Mouse (Mus musculus) forebrain, embryonic 14.5 days (tissue): ENCODE measurements around the gene Spon1. TPM values are rescaled to one million over a fixed set of nuclear protein-coding genes. Genes with fewer than 3 reads are reported as not detected.

Experiments
- ATAC-seq: fragments of 200-750 bp; cut with Nextera tagmentation; 2 replicates; pipeline ENCODE4 v1.8.0; 2017; ENCODE audit warnings: mild to moderate bottlenecking, moderate library complexity
- DNase-seq: peaks from one replicate; pipeline ENCODE4 v3.0.0-alpha.2; 2015; ENCODE audit warnings: low spot score
- H3K27ac ChIP-seq: fragments of 300-500 bp; sonication (generic); 2 replicates; pipeline ENCODE4 v1.5.1; 2014; ENCODE audit warnings: low read depth, mild to moderate bottlenecking, control low read depth, low read length, moderate library complexity
- H3K27me3 ChIP-seq: fragments of 300-500 bp; sonication (generic); replicated peaks from 2 replicates; pipeline ENCODE4 v1.6.1; 2014; ENCODE audit warnings: low read length, control low read depth, mixed read lengths; ENCODE audit not compliant: control insufficient read depth, insufficient read depth
- H3K36me3 ChIP-seq: fragments of 300-500 bp; sonication (generic); 2 replicates; pipeline ENCODE4 v1.6.1; 2014; ENCODE audit warnings: low read length, control low read depth; ENCODE audit not compliant: control insufficient read depth, insufficient read depth
- H3K4me1 ChIP-seq: fragments of 300-500 bp; sonication (generic); 2 replicates; pipeline ENCODE4 v1.6.1; 2014; ENCODE audit warnings: antibody characterized with exemption, low read length, control low read depth; ENCODE audit not compliant: control insufficient read depth, insufficient read depth
- H3K4me2 ChIP-seq: fragments of 300-500 bp; sonication (generic); 2 replicates; pipeline ENCODE4 v1.6.1; 2014; ENCODE audit warnings: mild to moderate bottlenecking, control low read depth, low read length
- H3K4me3 ChIP-seq: fragments of 300-500 bp; sonication (generic); 2 replicates; pipeline ENCODE4 v1.5.1; 2014; ENCODE audit warnings: low read depth, low read length, control low read depth
- H3K9ac ChIP-seq: fragments of 300-500 bp; sonication (generic); 2 replicates; pipeline ENCODE4 v1.6.1; 2014; ENCODE audit warnings: mild to moderate bottlenecking, low read length, control low read depth, moderate library complexity
- H3K9me3 ChIP-seq: fragments of 300-500 bp; sonication (generic); replicated peaks from 2 replicates; pipeline ENCODE4 v1.6.1; 2016; ENCODE audit warnings: low read length, control low read depth, mixed read lengths; ENCODE audit not compliant: control insufficient read depth
- WGBS: fragments of 180-500 bp; shearing (Covaris S2); extraction: QIAGEN DNeasy Blood & Tissue Kit; methylation state at CpG from one replicate; pipeline ENCODE4 v1.1.7; 2014; 5-methylcytosine and 5-hydroxymethylcytosine counted together
- polyA plus RNA-seq: library from polyadenylated mRNA; unstranded; fragments of >200 nt; fragmentation: Nextera tagmentation; extraction: Ambion mirVana; gene quantifications from 2 replicates; pipeline ENCODE4 v1.2.1, GENCODE M21; 2014

Gene Spon1
- polyA plus RNA-seq, 1 experiment from 2014 or later = 10.4 TPM

DNA sequence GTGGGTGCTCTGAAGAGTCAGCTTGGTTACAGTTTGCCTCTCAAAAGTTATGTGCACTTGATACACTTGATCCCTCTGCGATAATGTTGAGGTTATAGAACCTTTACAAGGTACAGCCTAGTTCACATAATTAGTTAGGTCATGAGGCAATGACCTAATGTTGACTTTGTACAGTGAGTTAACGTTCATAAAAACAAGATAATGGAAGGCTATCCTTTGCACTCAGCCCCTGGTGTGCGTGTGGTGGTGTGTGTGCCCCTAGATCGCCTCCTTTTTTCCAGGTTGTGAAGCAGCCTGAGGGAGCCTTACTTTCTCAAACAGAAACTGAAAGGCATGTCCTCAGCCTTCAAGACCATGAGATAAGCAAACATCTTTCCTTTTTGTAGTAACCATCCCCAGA, 31.3 kb downstream of the Spon1 start:
- H3K4me2 ChIP-seq = no peak overlapping the region
- no peak overlapping the region for H3K27ac ChIP-seq
- ATAC-seq (no peak), DNase-seq (no peak)
- WGBS = 93% methylated on average over 4 of the region's 4 CpGs
- H3K9ac ChIP-seq = no peak overlapping the region
- H3K4me3 ChIP-seq = no peak overlapping the region
- H3K9me3 ChIP-seq = no peaks in the 10 kb centered on the region
- no peaks in the 10 kb centered on the region for H3K36me3 ChIP-seq
- no peaks in the 10 kb centered on the region for H3K27me3 ChIP-seq
- no peaks in the 10 kb centered on the region for H3K4me1 ChIP-seq

DNA sequence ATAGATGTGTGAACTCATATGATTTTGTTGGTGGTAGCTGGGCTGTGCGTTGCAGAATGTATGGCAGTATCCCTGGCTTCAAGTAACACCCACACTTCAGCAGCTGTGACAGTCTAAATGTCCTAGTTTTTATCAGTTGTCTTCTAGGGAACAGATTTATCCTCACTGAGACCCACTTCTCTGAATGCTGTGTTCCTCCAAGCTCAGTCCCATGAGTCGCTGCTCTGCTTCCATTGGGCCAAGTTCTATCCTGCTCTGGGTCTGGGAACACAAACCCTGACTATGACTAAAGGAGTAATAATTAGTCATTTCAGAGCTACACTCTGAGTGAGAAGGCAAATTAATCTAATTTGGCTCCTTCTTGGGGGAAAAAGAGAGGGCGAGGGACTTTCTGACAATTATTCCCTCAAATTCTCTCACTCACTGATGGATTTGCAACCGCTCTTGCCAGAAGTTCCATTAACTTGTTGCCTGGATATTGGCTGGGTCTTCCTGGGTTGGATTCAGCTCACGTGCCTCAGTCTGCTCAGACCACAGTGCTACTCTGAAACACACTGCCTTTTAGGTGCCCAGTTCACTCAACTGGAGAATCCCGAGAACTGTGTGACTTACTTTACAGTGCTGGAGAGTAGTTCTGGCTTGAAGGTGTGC, 32.9 kb downstream of the Spon1 start:
- Histone ChIP-seq H3K4me1 (no peaks in the 10 kb centered on the region), H3K9me3 (no peaks in the 10 kb centered on the region), H3K27me3 (no peaks in the 10 kb centered on the region), H3K4me2 (no peak overlapping the region), H3K9ac (no peak overlapping the region), H3K36me3 (no peaks in the 10 kb centered on the region), H3K27ac (no peak overlapping the region), H3K4me3 (no peak overlapping the region)
- no peak for DNase-seq
- 86% methylated on average over 6 of the region's 6 CpGs for WGBS
- ATAC-seq = no peak

DNA sequence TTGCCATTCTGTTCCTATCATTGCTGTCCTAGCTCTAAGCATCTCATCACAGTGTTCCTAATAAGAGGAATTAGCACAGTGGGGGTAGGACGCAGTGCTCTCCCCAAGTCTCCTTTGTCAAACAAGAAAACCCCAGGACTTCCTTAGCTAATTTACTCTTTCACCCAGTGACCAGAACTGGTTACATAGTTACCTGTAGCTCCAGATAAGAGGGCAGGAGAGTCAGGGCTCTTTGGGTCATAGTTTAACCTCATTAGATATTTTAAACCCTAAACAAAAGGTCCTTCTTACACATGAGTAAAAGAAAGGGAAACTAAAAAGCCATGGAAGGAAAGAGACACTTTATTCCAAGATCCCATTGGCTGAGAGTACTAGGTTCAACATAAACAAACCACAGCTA, 44.0 kb downstream of the Spon1 start:
- H3K9ac ChIP-seq = no peak overlapping the region
- H3K27me3 ChIP-seq = no peaks in the 10 kb centered on the region
- H3K4me3 ChIP-seq = no peak overlapping the region
- H3K36me3 ChIP-seq = no peaks in the 10 kb centered on the region
- 44% methylated on average over 1 of the region's 1 CpGs for WGBS
- no peaks in the 10 kb centered on the region; the same call in 1 of the 2 replicates for H3K4me1 ChIP-seq
- no peaks in the 10 kb centered on the region for H3K9me3 ChIP-seq
- ATAC-seq = no peak
- H3K4me2 ChIP-seq = no peak overlapping the region
- no peak overlapping the region for H3K27ac ChIP-seq
- DNase-seq = no peak

- no peak overlapping the region for H3K9ac ChIP-seq
- H3K4me3 ChIP-seq = no peak overlapping the region
- no peaks in the 10 kb centered on the region for H3K9me3 ChIP-seq
- DNase-seq (peak; percentile 41), ATAC-seq (no peak)
- H3K36me3 ChIP-seq = no peaks in the 10 kb centered on the region
- H3K4me1 ChIP-seq = no peaks in the 10 kb centered on the region; the same call in 1 of the 2 replicates
- H3K27me3 ChIP-seq = no peaks in the 10 kb centered on the region
- no peak overlapping the region for H3K4me2 ChIP-seq
- H3K27ac ChIP-seq = no peak overlapping the region
- 85% methylated on average over 10 of the region's 10 CpGs for WGBS
Measured at GRCm38 (mm10) chr7:113811376-113812158, 45.8 kb downstream of the Spon1 start.

DNA sequence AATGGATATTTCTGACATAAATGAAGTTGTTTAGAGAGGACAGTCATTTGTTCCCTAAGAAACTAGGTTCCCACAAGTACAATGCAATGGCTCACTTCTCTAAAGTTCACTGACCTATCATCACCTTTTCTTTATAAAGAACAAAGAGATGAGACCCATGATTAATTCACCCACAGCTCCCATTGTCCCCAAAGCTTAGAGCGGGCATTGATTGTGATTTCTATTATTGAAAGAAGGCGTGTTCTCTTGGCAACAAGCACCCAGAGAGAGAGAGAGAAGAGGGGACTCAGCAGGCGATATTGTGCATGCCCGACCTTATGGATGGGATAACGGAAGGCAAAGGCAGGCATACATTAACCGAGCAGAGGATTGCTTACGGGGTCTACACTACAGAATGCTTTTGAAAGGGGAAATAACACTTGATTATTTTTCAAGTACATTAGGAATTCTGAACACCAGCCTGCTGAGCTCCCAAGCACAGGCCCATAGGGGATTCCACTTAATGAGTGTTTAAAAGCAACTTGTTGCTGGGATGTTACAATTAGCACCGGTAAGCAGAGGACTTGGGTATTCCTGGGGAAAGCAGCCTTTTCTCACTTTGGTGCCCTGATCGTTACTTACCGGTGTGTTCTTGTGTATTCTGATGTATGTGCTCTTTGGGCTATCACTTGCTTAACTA, 48.4 kb downstream of the Spon1 start:
- Histone ChIP-seq H3K36me3 (no peaks in the 10 kb centered on the region), H3K4me1 (peaks cover 7% of the 10 kb centered on the region), H3K9me3 (no peaks in the 10 kb centered on the region), H3K4me3 (no peak overlapping the region), H3K27me3 (no peaks in the 10 kb centered on the region), H3K9ac (no peak overlapping the region), H3K4me2 (no peak overlapping the region), H3K27ac (no peak overlapping the region)
- DNase-seq = no peak
- WGBS = 20% methylated on average over 10 of the region's 10 CpGs
- no peak for ATAC-seq

- DNase-seq (no peak), ATAC-seq (no peak)
- no peak overlapping the region for H3K4me3 ChIP-seq
- no peak overlapping the region for H3K9ac ChIP-seq
- no peaks in the 10 kb centered on the region for H3K9me3 ChIP-seq
- no peak overlapping the region for H3K27ac ChIP-seq
- peaks cover 8% of the 10 kb centered on the region for H3K4me1 ChIP-seq
- WGBS = 80% methylated on average over 5 of the region's 5 CpGs
- H3K27me3 ChIP-seq = no peaks in the 10 kb centered on the region
- no peak overlapping the region for H3K4me2 ChIP-seq
- H3K36me3 ChIP-seq = no peaks in the 10 kb centered on the region
Measured at GRCm38 (mm10) chr7:113815726-113816125, 49.9 kb downstream of the Spon1 start.

DNA sequence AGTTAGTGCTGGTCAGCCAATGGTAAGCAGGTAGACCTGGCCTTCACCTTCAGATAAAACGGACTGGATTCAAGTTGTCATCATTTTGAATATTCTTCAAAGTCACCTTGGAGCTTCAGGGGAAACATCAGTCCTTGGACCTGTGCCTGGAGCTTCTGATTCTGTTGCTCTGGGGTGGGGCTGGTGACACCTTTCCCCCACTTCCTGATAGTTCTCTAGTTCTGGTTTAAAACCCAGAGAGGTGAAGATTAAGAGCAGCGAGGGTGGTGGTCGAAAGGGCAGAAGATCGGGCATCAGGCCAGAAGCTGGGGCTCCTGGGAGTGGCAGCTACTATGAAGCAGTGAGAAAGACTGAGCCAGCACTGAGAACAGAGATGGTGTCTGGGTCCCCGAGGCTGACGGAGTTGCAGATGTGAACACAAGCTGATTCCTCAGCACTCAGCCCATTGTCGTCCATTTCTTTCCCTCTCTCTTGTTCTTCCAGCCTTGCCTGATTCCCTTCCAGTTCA, 51.1 kb downstream of the Spon1 start:
- no peak overlapping the region for H3K27ac ChIP-seq
- H3K27me3 ChIP-seq = no peaks in the 10 kb centered on the region
- no peak overlapping the region for H3K9ac ChIP-seq
- ATAC-seq (no peak), DNase-seq (no peak)
- WGBS = 72% methylated on average over 7 of the region's 7 CpGs
- no peak overlapping the region for H3K4me2 ChIP-seq
- no peaks in the 10 kb centered on the region for H3K9me3 ChIP-seq
- no peak overlapping the region for H3K4me3 ChIP-seq
- no peaks in the 10 kb centered on the region for H3K36me3 ChIP-seq
- H3K4me1 ChIP-seq = peaks cover 10% of the 10 kb centered on the region

DNA sequence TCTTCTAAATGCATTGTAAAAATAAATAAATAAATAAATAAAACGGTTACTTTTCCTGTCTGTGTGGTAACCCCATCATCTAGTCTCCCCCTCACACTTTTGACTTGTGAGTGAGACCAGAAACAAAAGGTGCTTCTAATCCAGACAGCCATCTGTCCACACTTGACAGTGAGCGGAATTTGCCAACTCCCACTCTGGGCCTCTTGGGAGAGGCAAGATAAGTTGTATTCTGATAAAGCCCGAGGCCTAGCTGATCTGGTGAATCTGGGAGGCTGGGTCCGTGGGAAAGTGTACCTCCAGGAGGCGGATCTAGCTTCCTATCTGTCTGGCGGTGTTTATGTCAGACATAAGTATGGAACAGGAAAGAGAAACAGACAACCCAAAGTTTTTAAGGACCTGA, 52.3 kb downstream of the Spon1 start:
- no peak for DNase-seq
- Histone ChIP-seq H3K4me2 (no peak overlapping the region), H3K36me3 (no peaks in the 10 kb centered on the region), H3K9ac (no peak overlapping the region), H3K4me3 (no peak overlapping the region), H3K4me1 (peaks cover 10% of the 10 kb centered on the region), H3K27me3 (no peaks in the 10 kb centered on the region; the same call in 1 of the 2 replicates), H3K9me3 (no peaks in the 10 kb centered on the region), H3K27ac (no peak overlapping the region)
- WGBS = 60% methylated on average over 6 of the region's 6 CpGs
- ATAC-seq = no peak
